Mouse (Mus musculus) bone marrow, adult 2 months (tissue): Measurements from ENCODE around the gene Gcn1l1.

Source experiments
- CTCF ChIP-seq: fragments of 200-500 bp; IDR thresholded peaks from 2 replicates; pipeline ENCODE4 v1.5.1; 2011; ENCODE audit warnings: low read length, control low read depth; ENCODE audit not compliant: control insufficient read depth, insufficient read depth
- POLR2A ChIP-seq: fragments of 200-500 bp; IDR thresholded peaks from 2 replicates; pipeline ENCODE4 v1.6.1; 2011; ENCODE audit warnings: low read depth, mild to moderate bottlenecking, control low read depth, low read length, borderline replicate concordance; ENCODE audit not compliant: control insufficient read depth

DNA sequence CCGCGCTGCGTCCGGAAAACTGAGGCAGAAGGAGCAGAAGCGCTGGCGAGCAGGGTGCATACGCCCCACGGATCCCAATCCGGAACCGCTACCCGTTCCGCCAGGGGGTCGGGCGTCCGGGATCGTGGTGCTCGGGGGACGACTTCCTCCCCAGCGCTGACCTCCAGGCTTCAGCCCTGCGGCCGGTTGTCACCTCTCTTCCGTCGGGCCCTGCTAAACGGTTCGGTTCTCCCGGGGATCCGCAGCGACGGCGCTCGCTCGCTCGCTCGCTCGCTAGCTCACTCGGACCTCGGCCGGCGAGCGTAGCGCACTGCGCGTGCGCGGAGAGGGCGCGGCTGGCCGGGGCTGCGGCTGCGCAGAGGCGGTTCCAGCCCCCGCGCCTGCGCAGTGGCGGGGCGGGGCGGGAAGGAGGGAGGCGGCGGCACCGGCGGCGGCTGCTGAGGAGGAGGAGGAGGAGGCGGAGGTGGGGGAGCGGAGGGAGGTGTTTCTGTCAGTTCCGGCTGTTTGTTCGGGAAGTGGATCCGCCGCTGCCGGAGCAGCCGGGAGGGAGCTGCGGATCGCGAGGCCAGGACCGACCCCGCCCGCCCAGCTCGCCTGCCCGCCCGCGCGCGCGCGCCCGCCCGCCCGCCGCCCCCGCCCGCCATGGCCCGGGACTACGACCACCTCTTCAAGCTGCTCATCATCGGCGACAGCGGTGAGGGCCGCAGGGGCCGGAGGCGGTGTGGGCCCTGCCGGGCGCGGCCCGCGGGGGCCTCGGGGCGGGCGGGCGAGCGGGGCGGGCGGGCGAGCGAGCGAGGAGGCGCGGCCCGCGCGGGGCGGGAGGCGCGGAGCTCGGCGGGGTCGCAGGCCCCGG lies 66.7 kb downstream of the Gcn1l1 start, which contains the start of gene Rab35:
- no peak for TF ChIP-seq CTCF
- TF ChIP-seq POLR2A, result peak; percentile 76; the same call in 1 of the 2 replicates
